Mouse (Mus musculus) G1E (cell line): Measurements from ENCODE around the gene Ndufa8.

Experiments
- CTCF ChIP-seq: IDR thresholded peaks from 2 replicates; pipeline ENCODE4 v1.5.1; 2012; ENCODE audit warnings: low read depth, low read length, inconsistent platforms, mixed read lengths
- GATA1 ChIP-seq: IDR thresholded peaks from 2 replicates; pipeline ENCODE4 v1.6.1; 2012; ENCODE audit warnings: borderline replicate concordance, low read length, inconsistent platforms, mixed read lengths
- GATA2 ChIP-seq: IDR thresholded peaks from 2 replicates; pipeline ENCODE4 v1.6.1; 2012; ENCODE audit warnings: low read depth, low read length, inconsistent platforms, borderline replicate concordance
- POLR2AphosphoS5 ChIP-seq: IDR thresholded peaks from 2 replicates; pipeline ENCODE4 v1.6.1; 2012; ENCODE audit warnings: low read depth, low read length, inconsistent platforms; ENCODE audit not compliant: insufficient replicate concordance
- TAL1 ChIP-seq: conservative IDR thresholded peaks from 2 replicates; pipeline ENCODE4 v1.6.1; 2012; ENCODE audit warnings: low read depth, low read length, inconsistent platforms, mixed read lengths

GRCm38 (mm10) chr2:36048164-36048563, 1.0 kb downstream of the Ndufa8 start:
- no peak for TF ChIP-seq CTCF
- TF ChIP-seq GATA1: no peak
- TF ChIP-seq TAL1: no peak
- TF ChIP-seq GATA2: no peak
- no peak for TF ChIP-seq POLR2AphosphoS5
